Mouse (Mus musculus): ENCODE data around the gene 1700016D06Rik. TPM values are rescaled to one million over a fixed set of nuclear protein-coding genes. Genes with fewer than 3 reads are reported as not detected.

The 1700016D06Rik gene
- polyA plus RNA-seq, 1 experiment from 2014 or later, result not detected

- Histone ChIP-seq H3K4me2 (ENCODE audit: low read depth, low read length) (no peak overlapping the region), H3K9me3 (replicated peaks; ENCODE audit: control insufficient read depth, low read length) (0 out of 2 replicates have a peak, but pooled peaks cover 3% of the 10 kb centered on the region), H3K36me3 (ENCODE audit: control insufficient read depth, insufficient read depth, low read length) (no peaks in the 10 kb centered on the region), H3K4me3 (replicated peaks; ENCODE audit: low read length) (no peak overlapping the region), H3K9ac (ENCODE audit: low read length) (no peak overlapping the region), H3K4me1 (ENCODE audit: control insufficient read depth, insufficient read depth, low read length) (no peaks in the 10 kb centered on the region), H3K27ac (ENCODE audit: low read length) (no peak overlapping the region), H3K27me3 (ENCODE audit: control insufficient read depth, insufficient read depth, low read length) (no peaks in the 10 kb centered on the region)
- ATAC-seq (ENCODE audit: insufficient read depth, low FRiP score), result no peak
- 71% methylated on average over 12 of the region's 12 CpGs for WGBS
These were observed 5.0 kb upstream of the 1700016D06Rik start for GRCm38 (mm10) chr8:11705818-11706217.

DNA sequence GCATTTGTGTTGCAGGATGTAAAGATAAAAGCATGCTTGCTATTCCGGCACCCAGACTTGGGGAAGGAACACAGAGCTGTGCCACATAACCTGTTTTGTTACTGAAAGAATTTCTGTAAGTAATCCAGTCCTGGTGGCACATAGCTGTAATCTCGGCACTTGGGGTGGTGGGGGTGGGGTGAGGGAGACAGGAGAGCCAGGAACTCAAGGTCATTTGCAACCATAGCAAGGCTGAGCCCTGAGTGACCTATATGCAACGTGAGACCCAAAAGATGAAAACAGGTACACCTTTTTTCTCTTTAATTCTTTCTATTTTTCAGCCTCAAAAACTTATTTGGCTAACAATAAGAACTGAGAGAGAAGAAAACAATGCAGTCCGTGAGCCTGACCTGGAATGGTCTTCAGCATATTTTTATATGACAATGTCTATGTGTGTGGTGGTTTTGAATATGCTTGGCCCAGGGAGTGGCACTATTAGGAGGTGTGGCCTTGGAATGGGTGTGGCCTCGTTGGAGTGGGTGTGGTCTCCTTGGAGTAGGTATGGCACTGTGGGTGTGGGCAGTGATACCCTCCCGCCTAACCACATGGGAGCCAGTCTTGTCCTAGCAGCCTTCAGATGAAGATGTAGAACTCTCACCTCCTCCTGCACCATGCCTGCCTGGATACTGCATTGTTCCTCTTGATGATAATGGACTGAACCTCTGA is 4.0 kb upstream of the 1700016D06Rik start:
- no peaks in the 10 kb centered on the region for H3K36me3 ChIP-seq (ENCODE audit: control insufficient read depth, insufficient read depth, low read length)
- H3K27ac ChIP-seq (ENCODE audit: low read length), result no peak overlapping the region
- 65% methylated on average over 6 of the region's 6 CpGs for WGBS
- H3K4me3 ChIP-seq (replicated peaks; ENCODE audit: low read length), result no peak overlapping the region
- H3K9ac ChIP-seq (ENCODE audit: low read length), result no peak overlapping the region
- no peak overlapping the region for H3K4me2 ChIP-seq (ENCODE audit: low read depth, low read length)
- no peak for ATAC-seq (ENCODE audit: insufficient read depth, low FRiP score)
- H3K27me3 ChIP-seq (ENCODE audit: control insufficient read depth, insufficient read depth, low read length), result no peaks in the 10 kb centered on the region
- no peaks in the 10 kb centered on the region for H3K4me1 ChIP-seq (ENCODE audit: control insufficient read depth, insufficient read depth, low read length)
- H3K9me3 ChIP-seq (replicated peaks; ENCODE audit: control insufficient read depth, low read length), result 0 out of 2 replicates have a peak, but pooled peaks cover 3% of the 10 kb centered on the region

GRCm38 (mm10) chr8:11703789-11704188 is 2.9 kb upstream of the 1700016D06Rik start:
- 0 out of 2 replicates have a peak, but pooled peaks cover 3% of the 10 kb centered on the region for H3K9me3 ChIP-seq (replicated peaks; ENCODE audit: control insufficient read depth, low read length)
- no peak for ATAC-seq (ENCODE audit: insufficient read depth, low FRiP score)
- WGBS, result 77% methylated on average over 5 of the region's 5 CpGs

GRCm38 (mm10) chr8:11701428-11701827 is 565 bp upstream of the 1700016D06Rik start:
- Histone ChIP-seq H3K9me3 (replicated peaks; ENCODE audit: control insufficient read depth, low read length) (0 out of 2 replicates have a peak, but pooled peaks cover 3% of the 10 kb centered on the region), H3K27me3 (ENCODE audit: control insufficient read depth, insufficient read depth, low read length) (peaks cover 2% of the 10 kb centered on the region; the same call in 1 of the 2 replicates), H3K4me3 (replicated peaks; ENCODE audit: low read length) (no peak overlapping the region), H3K36me3 (ENCODE audit: control insufficient read depth, insufficient read depth, low read length) (no peaks in the 10 kb centered on the region), H3K4me2 (ENCODE audit: low read depth, low read length) (no peak overlapping the region), H3K4me1 (ENCODE audit: control insufficient read depth, insufficient read depth, low read length) (no peaks in the 10 kb centered on the region), H3K9ac (ENCODE audit: low read length) (no peak overlapping the region), H3K27ac (ENCODE audit: low read length) (no peak overlapping the region)
- ATAC-seq (ENCODE audit: insufficient read depth, low FRiP score), result no peak
- WGBS, result 75% methylated on average over 6 of the region's 6 CpGs

More at GRCm38 (mm10) chr8:11703789-11704188, 2.9 kb upstream of the 1700016D06Rik start:
- Histone ChIP-seq H3K4me1 (ENCODE audit: control insufficient read depth, insufficient read depth, low read length) (no peaks in the 10 kb centered on the region), H3K4me2 (ENCODE audit: low read depth, low read length) (no peak overlapping the region), H3K4me3 (replicated peaks; ENCODE audit: low read length) (no peak overlapping the region), H3K36me3 (ENCODE audit: control insufficient read depth, insufficient read depth, low read length) (no peaks in the 10 kb centered on the region), H3K9ac (ENCODE audit: low read length) (no peak overlapping the region), H3K27ac (ENCODE audit: low read length) (no peak overlapping the region), H3K27me3 (ENCODE audit: control insufficient read depth, insufficient read depth, low read length) (peaks cover 2% of the 10 kb centered on the region; the same call in 1 of the 2 replicates)

DNA sequence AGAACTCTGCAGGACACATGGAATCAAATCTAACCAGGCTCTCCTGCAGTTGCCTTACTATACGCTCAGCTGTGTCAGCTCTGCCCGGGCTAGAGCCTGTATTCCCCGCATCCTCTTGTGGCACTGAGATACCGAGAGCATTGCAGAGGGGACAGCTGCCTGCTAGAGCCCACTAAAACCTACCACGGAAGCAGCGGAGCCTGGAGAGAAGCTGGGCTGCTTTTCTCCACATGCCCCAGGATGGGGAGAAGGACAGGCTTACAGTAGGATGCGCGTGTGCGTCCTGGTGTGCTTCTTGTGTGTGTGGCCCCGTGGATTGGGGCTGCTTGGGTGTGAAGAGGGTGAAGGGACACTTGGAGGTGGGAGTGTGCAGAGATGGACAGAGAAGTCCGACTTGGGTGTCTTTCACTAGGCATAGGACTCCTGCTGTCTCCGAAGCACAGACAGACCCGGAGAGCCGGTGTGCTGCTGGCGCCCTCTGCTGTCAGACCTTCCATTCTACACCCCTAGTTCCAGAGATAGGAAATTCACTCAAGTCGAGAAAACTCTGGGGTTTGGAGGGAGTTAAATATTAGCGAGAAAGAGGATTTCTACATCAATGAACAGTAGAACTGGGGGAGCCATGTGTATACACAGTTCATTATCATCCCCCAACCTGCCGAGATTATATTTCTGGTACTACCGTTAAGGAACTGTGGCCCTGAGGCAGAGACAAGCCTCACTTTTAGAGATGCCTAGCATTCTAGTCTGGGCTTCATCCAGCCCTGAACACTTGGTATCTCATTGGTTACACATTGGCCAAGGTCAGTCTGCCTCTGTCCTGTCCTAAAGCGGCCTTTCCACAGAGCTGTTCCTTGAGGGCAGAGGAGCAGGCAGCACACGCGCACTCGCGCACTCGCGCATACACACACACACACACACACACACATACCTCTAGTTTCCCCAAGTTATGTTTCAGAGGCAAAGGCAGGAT is 517 bp downstream of the 1700016D06Rik start:
- 0 out of 2 replicates have a peak, but pooled peaks cover 3% of the 10 kb centered on the region for H3K9me3 ChIP-seq (replicated peaks; ENCODE audit: control insufficient read depth, low read length)
- no peaks in the 10 kb centered on the region for H3K4me1 ChIP-seq (ENCODE audit: control insufficient read depth, insufficient read depth, low read length)
- peak; percentile 81 for ATAC-seq (ENCODE audit: insufficient read depth, low FRiP score)
- H3K9ac ChIP-seq (ENCODE audit: low read length), result peak overlapping the region; percentile 47
- peak overlapping the region; percentile 25 for H3K4me2 ChIP-seq (ENCODE audit: low read depth, low read length)
- H3K27me3 ChIP-seq (ENCODE audit: control insufficient read depth, insufficient read depth, low read length), result peaks cover 2% of the 10 kb centered on the region; the same call in 1 of the 2 replicates
- H3K4me3 ChIP-seq (replicated peaks; ENCODE audit: low read length), result no peak overlapping the region
- no peak overlapping the region for H3K27ac ChIP-seq (ENCODE audit: low read length)
- WGBS, result 31% methylated on average over 26 of the region's 26 CpGs
- no peaks in the 10 kb centered on the region for H3K36me3 ChIP-seq (ENCODE audit: control insufficient read depth, insufficient read depth, low read length)

DNA sequence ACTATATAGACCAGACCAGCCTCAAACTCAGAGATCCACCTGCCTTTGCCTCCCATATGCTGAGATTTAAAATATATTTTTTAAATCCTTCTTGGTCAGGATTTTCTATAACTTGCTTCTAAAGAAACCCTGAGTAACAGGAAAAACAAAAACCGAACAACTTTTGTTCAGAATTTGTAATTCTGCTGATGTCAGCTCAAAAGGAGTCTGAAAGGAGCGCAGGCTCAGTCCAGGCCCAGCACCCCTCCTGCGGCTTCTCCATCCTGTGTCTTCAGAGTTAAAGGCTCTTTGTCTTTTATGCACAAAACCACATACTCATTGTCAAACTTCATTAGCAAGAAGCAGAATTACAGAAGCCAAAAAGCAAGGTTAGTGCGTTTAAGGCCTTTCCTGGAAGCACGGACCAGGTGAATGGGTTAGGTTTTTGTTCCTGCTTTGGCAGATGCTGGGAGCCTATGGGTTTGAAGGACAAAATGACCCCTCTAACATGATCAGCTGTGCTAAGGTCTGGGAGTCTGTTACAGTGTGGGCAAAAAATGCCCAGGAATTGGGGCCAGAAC is 1.3 kb downstream of the 1700016D06Rik start:
- ATAC-seq (ENCODE audit: insufficient read depth, low FRiP score), result no peak
- peaks cover 2% of the 10 kb centered on the region; the same call in 1 of the 2 replicates for H3K27me3 ChIP-seq (ENCODE audit: control insufficient read depth, insufficient read depth, low read length)

GRCm38 (mm10) chr8:11697467-11697866 is 3.4 kb downstream of the 1700016D06Rik start:
- no peak overlapping the region for H3K27ac ChIP-seq (ENCODE audit: low read length)
- H3K36me3 ChIP-seq (ENCODE audit: control insufficient read depth, insufficient read depth, low read length), result no peaks in the 10 kb centered on the region
- no peak overlapping the region for H3K9ac ChIP-seq (ENCODE audit: low read length)
- H3K4me1 ChIP-seq (ENCODE audit: control insufficient read depth, insufficient read depth, low read length), result no peaks in the 10 kb centered on the region
- no peak overlapping the region for H3K4me2 ChIP-seq (ENCODE audit: low read depth, low read length)
- peaks cover 2% of the 10 kb centered on the region; the same call in 1 of the 2 replicates for H3K27me3 ChIP-seq (ENCODE audit: control insufficient read depth, insufficient read depth, low read length)
- WGBS, result 84% methylated on average over 7 of the region's 7 CpGs
- H3K4me3 ChIP-seq (replicated peaks; ENCODE audit: low read length), result no peak overlapping the region
- no peak for ATAC-seq (ENCODE audit: insufficient read depth, low FRiP score)
- H3K9me3 ChIP-seq (replicated peaks; ENCODE audit: control insufficient read depth, low read length), result no peaks in the 10 kb centered on the region

More for the DNA sequence above, 1.3 kb downstream of the 1700016D06Rik start:
- Histone ChIP-seq H3K4me2 (ENCODE audit: low read depth, low read length) (no peak overlapping the region), H3K27ac (ENCODE audit: low read length) (no peak overlapping the region), H3K4me3 (replicated peaks; ENCODE audit: low read length) (no peak overlapping the region), H3K4me1 (ENCODE audit: control insufficient read depth, insufficient read depth, low read length) (no peaks in the 10 kb centered on the region), H3K36me3 (ENCODE audit: control insufficient read depth, insufficient read depth, low read length) (no peaks in the 10 kb centered on the region), H3K9me3 (replicated peaks; ENCODE audit: control insufficient read depth, low read length) (0 out of 2 replicates have a peak, but pooled peaks cover 3% of the 10 kb centered on the region), H3K9ac (ENCODE audit: low read length) (no peak overlapping the region)
- WGBS, result 88% methylated on average over 5 of the region's 5 CpGs

- no peak for ATAC-seq (ENCODE audit: insufficient read depth, low FRiP score)
- Histone ChIP-seq H3K27ac (ENCODE audit: low read length) (no peak overlapping the region), H3K4me3 (replicated peaks; ENCODE audit: low read length) (no peak overlapping the region), H3K4me2 (ENCODE audit: low read depth, low read length) (no peak overlapping the region), H3K36me3 (ENCODE audit: control insufficient read depth, insufficient read depth, low read length) (no peaks in the 10 kb centered on the region), H3K27me3 (ENCODE audit: control insufficient read depth, insufficient read depth, low read length) (peaks cover 2% of the 10 kb centered on the region; the same call in 1 of the 2 replicates), H3K9ac (ENCODE audit: low read length) (no peak overlapping the region), H3K9me3 (replicated peaks; ENCODE audit: control insufficient read depth, low read length) (no peaks in the 10 kb centered on the region), H3K4me1 (ENCODE audit: control insufficient read depth, insufficient read depth, low read length) (no peaks in the 10 kb centered on the region)
- 82% methylated on average over 3 of the region's 3 CpGs for WGBS
These were observed 4.7 kb downstream of the 1700016D06Rik start for GRCm38 (mm10) chr8:11696176-11696575.

All from stomach, embryonic 16.5 days (tissue).